Mouse (Mus musculus) E14TG2a.4 (cell line): ENCODE data around the gene Bfsp2.

ENCODE experiments used
- H3K27me3 ChIP-seq: 2 replicates; pipeline ENCODE4 v1.6.1; 2014; ENCODE audit warnings: low read length, control low read depth; ENCODE audit not compliant: insufficient read depth
- H3K36me3 ChIP-seq: 2 replicates; pipeline ENCODE4 v1.6.1; 2014; ENCODE audit warnings: low read length, control low read depth; ENCODE audit not compliant: insufficient read depth
- H3K4me1 ChIP-seq: replicated peaks from 2 replicates; pipeline ENCODE4 v1.6.1; 2014; ENCODE audit warnings: low read depth, low read length, control low read depth
- H3K4me3 ChIP-seq: replicated peaks from 2 replicates; pipeline ENCODE4 v1.5.1; 2014; ENCODE audit warnings: mild to moderate bottlenecking, low read length
- H3K9me3 ChIP-seq: 2 replicates; pipeline ENCODE4 v1.6.1; 2014; ENCODE audit warnings: low read length, control low read depth
- CTCF ChIP-seq: conservative IDR thresholded peaks from 2 replicates; pipeline ENCODE4 v1.5.1; 2014; ENCODE audit warnings: low read length
- NANOG ChIP-seq: IDR thresholded peaks from 2 replicates; pipeline ENCODE4 v1.6.1; 2014; ENCODE audit warnings: borderline replicate concordance, low read length, mixed read lengths
- POU5F1 ChIP-seq: IDR thresholded peaks from 2 replicates; pipeline ENCODE4 v1.6.1; 2014; ENCODE audit warnings: low read length, borderline replicate concordance

Gene Bfsp2

GRCm38 (mm10) chr9:103505067-103505466 lies 24.8 kb upstream of the Bfsp2 start:
- H3K9me3 ChIP-seq, result peaks cover 9% of the 10 kb centered on the region
- H3K4me3 ChIP-seq, result no peak overlapping the region
- no peak for TF ChIP-seq NANOG
- no peak for TF ChIP-seq POU5F1
- TF ChIP-seq CTCF, result no peak
- H3K27me3 ChIP-seq, result 0 out of 2 replicates have a peak, but pooled peaks cover 2% of the 10 kb centered on the region
- peaks cover 48% of the 10 kb centered on the region for H3K4me1 ChIP-seq
- no peaks in the 10 kb centered on the region for H3K36me3 ChIP-seq

- peaks cover 48% of the 10 kb centered on the region for H3K4me1 ChIP-seq
- 0 out of 2 replicates have a peak, but pooled peaks cover 2% of the 10 kb centered on the region for H3K27me3 ChIP-seq
- no peak overlapping the region for H3K4me3 ChIP-seq
- H3K9me3 ChIP-seq, result peaks cover 9% of the 10 kb centered on the region
- no peak for TF ChIP-seq POU5F1
- TF ChIP-seq CTCF, result no peak
- no peak for TF ChIP-seq NANOG
- no peaks in the 10 kb centered on the region for H3K36me3 ChIP-seq
These were observed 24.4 kb upstream of the Bfsp2 start for GRCm38 (mm10) chr9:103504646-103505045.

GRCm38 (mm10) chr9:103503586-103504298 lies 23.5 kb upstream of the Bfsp2 start:
- H3K36me3 ChIP-seq, result no peaks in the 10 kb centered on the region
- H3K4me3 ChIP-seq, result no peak overlapping the region
- peaks cover 45% of the 10 kb centered on the region for H3K4me1 ChIP-seq
- peaks cover 9% of the 10 kb centered on the region for H3K9me3 ChIP-seq
- no peak for TF ChIP-seq NANOG
- no peak for TF ChIP-seq CTCF
- TF ChIP-seq POU5F1, result no peak
- H3K27me3 ChIP-seq, result 0 out of 2 replicates have a peak, but pooled peaks cover 2% of the 10 kb centered on the region

- H3K4me1 ChIP-seq, result peaks cover 34% of the 10 kb centered on the region
- peaks cover 9% of the 10 kb centered on the region for H3K9me3 ChIP-seq
- no peaks in the 10 kb centered on the region for H3K36me3 ChIP-seq
- no peak overlapping the region for H3K4me3 ChIP-seq
- no peak for TF ChIP-seq NANOG
- TF ChIP-seq POU5F1, result no peak
- no peak for TF ChIP-seq CTCF
- 0 out of 2 replicates have a peak, but pooled peaks cover 2% of the 10 kb centered on the region for H3K27me3 ChIP-seq
These were observed 22.4 kb upstream of the Bfsp2 start for GRCm38 (mm10) chr9:103502655-103503054.

GRCm38 (mm10) chr9:103501861-103502364 lies 21.7 kb upstream of the Bfsp2 start:
- Histone ChIP-seq H3K4me1 (peaks cover 31% of the 10 kb centered on the region), H3K4me3 (no peak overlapping the region), H3K36me3 (no peaks in the 10 kb centered on the region), H3K27me3 (0 out of 2 replicates have a peak, but pooled peaks cover 2% of the 10 kb centered on the region), H3K9me3 (peaks cover 9% of the 10 kb centered on the region)
- TF ChIP-seq NANOG (no peak), POU5F1 (no peak), CTCF (no peak)

- Histone ChIP-seq H3K4me3 (no peak overlapping the region), H3K36me3 (no peaks in the 10 kb centered on the region), H3K9me3 (peaks cover 9% of the 10 kb centered on the region), H3K27me3 (0 out of 2 replicates have a peak, but pooled peaks cover 2% of the 10 kb centered on the region), H3K4me1 (peaks cover 14% of the 10 kb centered on the region)
- TF ChIP-seq NANOG (no peak), CTCF (no peak), POU5F1 (no peak)
These were observed 19.1 kb upstream of the Bfsp2 start for GRCm38 (mm10) chr9:103499366-103499765.

GRCm38 (mm10) chr9:103498699-103499098 lies 18.5 kb upstream of the Bfsp2 start:
- TF ChIP-seq CTCF (no peak), POU5F1 (no peak), NANOG (no peak)
- 0 out of 2 replicates have a peak, but pooled peaks cover 2% of the 10 kb centered on the region for H3K27me3 ChIP-seq
- H3K36me3 ChIP-seq, result no peaks in the 10 kb centered on the region
- H3K4me1 ChIP-seq, result peaks cover 13% of the 10 kb centered on the region
- peaks cover 3% of the 10 kb centered on the region; the same call in 1 of the 2 replicates for H3K9me3 ChIP-seq
- H3K4me3 ChIP-seq, result no peak overlapping the region

- H3K9me3 ChIP-seq, result no peaks in the 10 kb centered on the region
- no peak overlapping the region for H3K4me3 ChIP-seq
- TF ChIP-seq CTCF (no peak), POU5F1 (no peak), NANOG (no peak)
- no peaks in the 10 kb centered on the region for H3K4me1 ChIP-seq
- H3K36me3 ChIP-seq, result no peaks in the 10 kb centered on the region
- 0 out of 2 replicates have a peak, but pooled peaks cover 1% of the 10 kb centered on the region for H3K27me3 ChIP-seq
These were observed 15.2 kb upstream of the Bfsp2 start for GRCm38 (mm10) chr9:103495391-103495790.

GRCm38 (mm10) chr9:103494346-103495020 lies 14.3 kb upstream of the Bfsp2 start:
- Histone ChIP-seq H3K36me3 (no peaks in the 10 kb centered on the region), H3K4me3 (no peak overlapping the region), H3K27me3 (no peaks in the 10 kb centered on the region), H3K4me1 (no peaks in the 10 kb centered on the region), H3K9me3 (no peaks in the 10 kb centered on the region)
- no peak for TF ChIP-seq POU5F1
- TF ChIP-seq NANOG, result no peak
- peak; percentile 32 for TF ChIP-seq CTCF
